Mouse (Mus musculus) adipose tissue, adult 10 weeks (tissue): ENCODE data around the gene Ccr6. TPM values are rescaled to one million over a fixed set of nuclear protein-coding genes. Genes with fewer than 3 reads are reported as not detected.

Experiments
- polyA plus RNA-seq: library from polyadenylated mRNA; stranded (reverse); fragments of 350-450 nt; fragmentation: Illumina TruSeq; extraction: RNeasy Lipid Tissue Mini Kit (QIAGEN cat#74804); gene quantifications from one replicate; pipeline ENCODE4 v1.2.3, GENCODE M21; 2014; ENCODE audit warnings: low read depth, low replicate concordance

Ccr6 gene
- not detected for polyA plus RNA-seq

GRCm38 (mm10) chr17:8235743-8236142, at the start of gene Ccr6:
Ccr6 (plus strand) TSS chr17:8236043.

GRCm38 (mm10) chr17:8282821-8283525, 47.1 kb downstream of the Ccr6 start, which contains the start of gene Mpc1:
Mpc1 (plus strand) TSS chr17:8282904.

Other genes starting within 250 kb of the Ccr6 start
- gene Gm49673, start 88.3 kb upstream of the Ccr6 start, polyA plus RNA-seq = 0.14 TPM
- gene Rnaset2a, start 87.9 kb upstream of the Ccr6 start, polyA plus RNA-seq = 35.1 TPM
- 12.9 TPM for gene Fgfr1op, start 70.5 kb upstream of the Ccr6 start, polyA plus RNA-seq
- gene Mpc1, start 46.9 kb downstream of the Ccr6 start, polyA plus RNA-seq = 238 TPM
- gene Sft2d1, start 75.1 kb downstream of the Ccr6 start, polyA plus RNA-seq = 50.6 TPM
- 1.1 TPM for gene Prr18, start 101.4 kb downstream of the Ccr6 start, polyA plus RNA-seq
- gene T2, start 119.9 kb downstream of the Ccr6 start, polyA plus RNA-seq = 2.1 TPM
- not detected for gene T, start 198.4 kb downstream of the Ccr6 start, polyA plus RNA-seq